Mouse (Mus musculus): ENCODE data around the gene Mgll.

Mgll gene

GRCm38 (mm10) chr6:88843781-88844725 lies 119.8 kb downstream of the Mgll start:
- no peak for DNase-seq (ENCODE audit: low spot score in 2 of 2)

- no peak for DNase-seq (ENCODE audit: low spot score in 2 of 2)
These were observed 120.8 kb downstream of the Mgll start for GRCm38 (mm10) chr6:88844901-88845565.

DNA sequence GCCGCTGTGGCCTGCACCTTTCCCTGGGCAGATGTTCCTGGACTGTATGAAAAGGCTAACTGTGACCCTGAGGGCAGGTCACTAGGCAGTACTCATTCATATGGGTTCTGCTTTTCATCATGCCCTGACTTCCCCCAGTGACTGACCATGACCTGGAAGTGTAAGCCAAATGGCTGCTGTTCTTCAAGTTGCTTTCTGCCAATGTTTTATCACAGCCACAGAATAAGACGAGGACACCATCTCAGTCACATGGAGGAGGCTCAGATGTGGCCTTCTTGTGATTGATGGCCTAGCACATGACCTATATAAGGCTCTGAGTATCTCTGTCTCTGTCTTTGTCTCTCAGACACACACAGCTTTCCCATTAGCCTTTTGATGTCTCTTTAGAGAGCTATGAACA lies 123.4 kb downstream of the Mgll start:
- DNase-seq (ENCODE audit: low spot score in 2 of 2) = no peak

DNA sequence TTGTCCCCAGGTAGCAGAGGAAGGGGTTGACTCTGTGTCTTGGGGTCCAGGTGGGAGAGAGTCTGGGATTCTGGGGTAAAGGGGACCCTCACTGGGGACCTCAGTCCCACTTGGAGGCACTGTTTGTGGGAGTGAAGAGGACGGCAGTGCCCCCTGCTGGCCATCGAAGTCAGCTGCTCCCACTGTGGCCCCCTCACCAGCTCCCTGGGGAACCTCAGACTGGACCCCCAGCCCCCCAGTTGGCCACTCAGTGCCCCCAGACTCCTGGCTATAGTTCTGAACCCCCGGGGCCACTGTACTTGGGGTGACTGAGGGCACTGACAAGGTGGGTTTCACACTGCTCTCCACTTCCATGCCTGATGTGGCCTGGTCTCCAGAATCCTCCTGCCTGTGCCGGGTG lies 125.1 kb downstream of the Mgll start:
- DNase-seq (ENCODE audit: low spot score in 2 of 2) = no peak

DNA sequence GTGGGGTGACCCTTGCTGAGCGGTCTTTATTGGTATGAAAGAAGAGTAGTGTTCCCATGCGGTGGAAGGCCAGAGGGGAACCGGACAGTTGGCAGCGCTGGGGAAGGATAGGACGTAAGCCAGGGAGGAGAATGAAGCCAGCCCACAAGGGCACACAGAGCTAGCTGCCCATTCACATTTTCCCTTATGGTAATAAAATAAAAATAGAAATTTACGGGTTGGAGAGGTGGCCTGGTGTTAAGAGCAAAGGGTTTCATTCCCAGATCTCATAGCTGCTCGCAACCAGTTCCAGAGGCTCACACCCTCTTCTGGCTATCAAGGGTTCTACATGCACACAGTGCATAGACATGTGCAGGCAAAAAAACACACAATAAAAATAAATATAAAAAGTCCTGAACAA lies 125.8 kb downstream of the Mgll start:
- no peak for DNase-seq (ENCODE audit: low spot score in 2 of 2)

DNA sequence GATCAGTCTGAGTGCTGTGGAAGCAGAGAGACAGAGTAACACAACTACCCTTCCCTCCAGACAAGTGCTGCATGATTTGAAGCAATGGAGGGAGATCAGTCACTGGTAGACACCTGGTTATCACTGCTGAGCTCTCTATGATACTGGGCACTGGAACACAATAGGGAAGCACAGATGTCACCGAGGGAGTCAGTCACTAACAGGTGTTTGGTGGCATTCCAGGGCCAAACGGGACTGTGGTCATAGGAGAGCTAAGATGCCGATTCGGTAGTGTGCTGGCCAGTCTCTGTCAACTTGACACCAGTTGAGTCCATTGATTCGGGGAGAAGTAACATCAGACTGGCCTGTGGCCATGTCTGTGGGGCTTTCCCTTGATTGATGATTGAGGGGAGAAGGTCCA lies 130.3 kb downstream of the Mgll start:
- DNase-seq (ENCODE audit: low spot score in 2 of 2) = no peak

- peak in 1 of 2 experiments; percentile 73 for DNase-seq (ENCODE audit: low spot score in 2 of 2)
These were observed 131.4 kb downstream of the Mgll start for GRCm38 (mm10) chr6:88855636-88856035.

DNA sequence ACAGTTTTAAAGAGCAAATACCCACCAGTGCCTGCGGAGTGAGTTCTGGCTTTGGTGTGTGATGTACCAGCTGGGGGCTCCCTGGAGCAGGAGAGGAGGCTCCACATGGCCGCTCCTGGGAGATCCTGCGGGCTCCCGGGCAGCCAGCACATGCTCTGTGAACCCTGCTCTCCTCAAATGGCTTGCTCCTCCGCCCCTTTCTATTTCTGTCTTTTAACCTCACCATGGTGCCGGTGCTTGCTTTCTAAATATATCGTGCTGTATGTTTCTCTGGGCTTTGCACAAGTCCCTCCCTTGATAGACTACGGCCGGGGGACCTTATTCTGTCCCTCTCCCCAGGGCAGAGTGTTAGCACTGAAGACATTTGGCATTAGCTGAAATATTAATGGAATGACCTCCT lies 133.0 kb downstream of the Mgll start:
- DNase-seq (ENCODE audit: low spot score in 2 of 2) = no peak

- DNase-seq (ENCODE audit: low spot score in 2 of 2) = no peak
These were observed 133.6 kb downstream of the Mgll start for GRCm38 (mm10) chr6:88857830-88858229.

GRCm38 (mm10) chr6:88858341-88858740 lies 134.1 kb downstream of the Mgll start:
- DNase-seq (ENCODE audit: low spot score in 2 of 2) = no peak

DNA sequence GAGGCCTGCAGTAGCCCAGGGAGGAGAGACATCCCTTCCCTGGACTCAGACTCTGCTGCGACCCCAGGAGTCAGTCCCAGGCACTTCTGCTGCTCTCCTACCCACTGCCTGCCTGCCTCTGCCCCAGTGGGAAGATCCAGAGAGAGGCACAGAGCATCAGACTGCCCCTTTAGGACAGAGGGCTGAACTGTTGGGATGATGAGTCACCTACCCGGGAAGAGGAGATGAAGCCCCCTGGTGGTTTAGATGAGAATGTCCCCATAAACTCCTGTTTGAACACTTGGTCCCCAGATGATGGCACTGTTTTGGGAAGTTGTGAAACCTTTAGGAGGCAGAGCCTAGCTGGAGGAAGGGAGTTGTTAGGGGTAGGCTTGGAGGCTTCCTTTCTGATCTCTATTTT lies 136.7 kb downstream of the Mgll start:
- DNase-seq (ENCODE audit: low spot score in 2 of 2) = no peak

DNA sequence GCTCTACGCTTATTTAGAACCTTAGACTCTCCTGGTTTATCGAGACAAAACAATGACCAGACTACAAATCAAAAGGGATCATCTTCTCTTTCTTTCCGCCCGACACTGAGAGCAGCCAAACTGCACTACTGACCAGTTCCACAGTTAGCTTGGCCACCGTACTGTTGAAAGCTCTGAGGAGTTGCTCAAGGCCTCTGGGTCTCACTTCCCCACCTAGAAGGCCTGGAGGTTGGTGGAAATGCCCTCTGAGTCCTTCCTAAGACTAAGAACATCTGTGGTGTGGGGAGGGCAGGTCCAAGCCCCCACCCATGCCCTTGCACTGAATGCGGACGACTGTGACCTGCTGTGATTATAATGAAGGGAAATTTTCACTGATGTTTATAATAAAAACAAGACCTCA lies 141.5 kb downstream of the Mgll start:
- no peak for DNase-seq (ENCODE audit: low spot score in 2 of 2)

DNA sequence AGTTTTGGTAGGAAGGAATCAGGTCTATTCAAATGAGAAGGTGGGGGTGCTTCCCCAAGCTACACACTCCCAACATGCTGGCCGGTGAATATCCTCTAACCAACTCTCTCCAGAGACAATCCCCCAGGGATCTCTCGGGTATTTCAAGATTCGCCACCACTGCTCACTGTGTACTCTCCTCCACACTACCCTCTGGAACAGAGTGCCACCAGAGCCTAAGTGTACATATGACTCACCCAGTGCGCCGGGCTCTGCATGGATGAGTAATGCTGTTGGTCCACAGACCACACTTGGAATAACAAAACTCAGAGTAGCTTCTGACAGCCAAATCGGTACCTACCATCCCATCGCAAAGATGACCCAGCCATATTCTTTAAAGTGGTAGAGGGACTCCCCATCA lies 145.2 kb downstream of the Mgll start:
- peak in 1 of 2 experiments; percentile 67 for DNase-seq (ENCODE audit: low spot score in 2 of 2)

DNA sequence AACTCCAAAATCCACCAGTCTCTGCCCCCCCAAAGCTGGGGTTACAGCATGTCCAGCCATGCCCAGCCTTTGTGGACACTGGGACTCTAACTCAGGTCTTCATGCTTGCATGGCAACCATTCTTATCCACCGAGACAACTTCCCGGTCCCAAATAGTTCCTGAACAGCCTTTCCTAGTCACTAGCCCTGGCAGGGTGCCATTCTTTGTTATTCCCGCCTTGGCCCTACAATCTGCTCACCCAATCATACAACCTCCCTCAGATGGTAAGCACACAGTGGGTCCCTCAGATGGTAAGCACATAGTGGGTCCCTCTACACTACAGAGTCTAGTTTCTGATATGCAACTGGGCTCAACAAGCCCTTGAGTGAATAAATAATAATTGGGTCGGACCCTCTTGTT lies 146.4 kb downstream of the Mgll start:
- DNase-seq (ENCODE audit: low spot score in 2 of 2) = no peak

DNA sequence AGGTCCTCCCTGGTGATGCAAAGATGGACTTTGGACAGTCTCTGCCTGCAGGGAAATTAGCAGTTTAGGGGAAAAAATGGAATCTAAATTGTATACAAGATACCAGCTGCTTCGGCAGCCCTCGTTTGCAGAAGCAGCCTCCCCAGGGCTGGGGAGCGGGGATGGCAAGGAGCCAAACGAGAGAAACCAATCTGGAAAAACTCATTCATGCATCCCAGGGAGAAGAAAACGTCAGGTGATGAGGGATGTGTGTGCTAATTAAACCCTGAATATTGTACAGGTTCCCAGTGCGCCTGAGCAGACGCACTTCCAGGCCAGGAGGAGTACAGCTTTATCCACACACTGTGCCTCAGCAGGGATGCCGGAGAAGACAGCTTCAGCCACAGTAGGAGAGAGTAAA lies 147.3 kb downstream of the Mgll start:
- DNase-seq (ENCODE audit: low spot score in 2 of 2) = peak; percentile 56 to 69

DNA sequence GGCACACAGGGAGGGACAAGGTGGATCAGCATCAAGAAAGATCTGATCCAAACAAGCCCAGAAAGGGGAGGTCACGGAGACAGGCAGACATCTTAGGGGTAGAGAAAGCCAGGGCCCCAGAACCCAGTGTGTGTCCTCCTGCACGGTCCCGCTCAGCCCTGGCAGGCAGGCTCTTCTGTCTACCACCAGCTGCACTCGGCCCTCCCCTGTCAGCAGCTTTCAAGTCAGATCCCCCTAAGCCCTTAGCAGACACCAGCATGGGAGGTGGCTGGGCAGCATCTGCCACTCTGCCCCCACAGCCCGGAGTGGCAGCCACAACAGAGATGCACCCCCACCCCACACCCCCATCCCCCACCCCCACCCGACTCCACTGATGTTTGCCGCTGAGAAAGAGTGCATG lies 148.6 kb downstream of the Mgll start:
- no peak for DNase-seq (ENCODE audit: low spot score in 2 of 2)

GRCm38 (mm10) chr6:88873965-88874867 lies 150.0 kb downstream of the Mgll start:
- peak in 1 of 2 experiments; percentile 47 for DNase-seq (ENCODE audit: low spot score in 2 of 2)

DNA sequence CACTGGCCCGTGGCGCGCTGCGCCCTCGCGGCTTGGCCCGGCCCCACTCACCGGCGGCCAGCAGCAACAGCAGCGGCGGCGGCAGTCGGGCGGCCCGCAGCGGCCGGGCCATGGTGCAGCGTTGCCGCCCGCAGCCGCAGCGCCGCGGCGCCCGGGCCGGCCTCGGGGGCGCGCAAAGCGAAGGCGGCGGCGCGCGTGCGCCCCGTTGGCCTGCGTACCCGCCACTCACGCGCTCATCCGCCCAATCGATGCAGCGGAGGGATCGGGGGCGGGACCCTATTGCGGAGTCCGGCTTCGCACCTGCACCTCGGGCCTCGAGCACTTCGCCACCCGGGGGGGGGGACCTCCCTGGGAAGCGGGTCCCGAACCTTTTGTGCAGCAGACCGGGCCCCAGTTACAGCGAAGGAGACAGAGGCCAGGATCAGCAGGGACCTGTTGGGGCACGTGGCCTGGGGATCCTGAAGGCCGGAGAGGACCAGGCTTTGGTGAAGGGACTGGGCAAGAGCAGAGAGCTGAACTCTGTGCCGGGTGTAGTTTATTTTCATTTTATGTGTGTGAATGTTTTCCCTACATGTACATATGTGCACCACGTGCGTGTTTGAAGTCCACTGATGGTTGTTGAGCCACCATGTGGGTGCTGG lies 150.8 kb downstream of the Mgll start, which contains the start of gene Podxl2:
Podxl2 (minus strand) TSS at position 177 of the 641 bp plus-strand sequence.
- DNase-seq (ENCODE audit: low spot score in 2 of 2) = peak; percentile 73 to 82

All from frontal cortex, postnatal 36 days (tissue).